Mouse (Mus musculus) B cell, adult (primary cell): Measurements from ENCODE around the gene Gm13083. TPM values are rescaled to one million over a fixed set of nuclear protein-coding genes. Genes with fewer than 3 reads are reported as not detected.

Source experiments
- total RNA-seq: library from RNA; stranded (reverse); gene quantifications from 4 replicates; pipeline ENCODE4 v1.2.4, GENCODE M21; 2023; ENCODE audit not compliant: inconsistent age

Gene Gm13083
- total RNA-seq: not detected in 4 replicates

GRCm38 (mm10) chr4:143614703-143615102, at the start of gene Gm13083:
Gm13083 (plus strand) TSS chr4:143615003.

GRCm38 (mm10) chr4:143657146-143657545, 42.3 kb downstream of the Gm13083 start, which contains the start of gene Gm13088:
Gm13088 (minus strand) TSS chr4:143657246.

Other genes with a start within 250 kb of the Gm13083 start
- gene Pramel1, start 220.6 kb upstream of the Gm13083 start, total RNA-seq: not detected in 4 replicates
- gene Pramef8, start 202.6 kb upstream of the Gm13083 start, total RNA-seq: 58.5 to 72.0 TPM (median 67.7 TPM) in 4 replicates
- not detected in 4 replicates for gene Oog4, start 164.7 kb upstream of the Gm13083 start, total RNA-seq
- not detected in 4 replicates for gene Gm13043, start 103.7 kb upstream of the Gm13083 start, total RNA-seq
- gene Gm13040, start 79.0 kb upstream of the Gm13083 start, total RNA-seq: not detected in 4 replicates
- gene BC080695, start 63.3 kb upstream of the Gm13083 start, total RNA-seq: not detected in 4 replicates
- not detected in 4 replicates for gene Gm13057, start 63.3 kb upstream of the Gm13083 start, total RNA-seq
- gene Gm13088, start 42.2 kb downstream of the Gm13083 start, total RNA-seq: not detected in 4 replicates
- not detected in 4 replicates for gene Gm13089, start 87.7 kb downstream of the Gm13083 start, total RNA-seq
- not detected in 4 replicates for gene Gm13078, start 104.5 kb downstream of the Gm13083 start, total RNA-seq
- gene Gm13023, start 174.3 kb downstream of the Gm13083 start, total RNA-seq: not detected in 4 replicates
- not detected in 4 replicates for gene Gm13084, start 201.1 kb downstream of the Gm13083 start, total RNA-seq
- gene Gm13103, start 231.5 kb downstream of the Gm13083 start, total RNA-seq: not detected in 4 replicates